Mouse (Mus musculus) midbrain, embryonic 11.5 days (tissue): Measurements from ENCODE around the gene Zfp746. TPM values are rescaled to one million over a fixed set of nuclear protein-coding genes. Genes with fewer than 3 reads are reported as not detected.
"Not testable (repeated sequence)": the region's sequence is repeated elsewhere in the genome, so short reads cannot be mapped to it uniquely, and the experiment has no call there.

ENCODE experiments used
- ATAC-seq: fragments of 200-750 bp; cut with Nextera tagmentation; 2 replicates; pipeline ENCODE4 v1.8.0; 2017; ENCODE audit warnings: moderate TSS enrichment, moderate library complexity; ENCODE audit not compliant: low FRiP score
- DNase-seq: peaks from one replicate; pipeline ENCODE4 v3.0.0; 2015; ENCODE audit warnings: low spot score; ENCODE audit errors: missing footprints
- H3K27ac ChIP-seq: fragments of 300-500 bp; sonication (generic); 2 replicates; pipeline ENCODE4 v1.5.1; 2014; ENCODE audit warnings: low read depth, low read length
- H3K27me3 ChIP-seq: fragments of 300-500 bp; sonication (generic); 2 replicates; pipeline ENCODE4 v1.6.1; 2014; ENCODE audit warnings: mild to moderate bottlenecking, low read length, moderate library complexity, mixed read lengths; ENCODE audit not compliant: control insufficient read depth, insufficient read depth
- H3K36me3 ChIP-seq: fragments of 300-500 bp; sonication (generic); 2 replicates; pipeline ENCODE4 v1.6.1; 2014; ENCODE audit warnings: mild to moderate bottlenecking, low read length, moderate library complexity, mixed read lengths; ENCODE audit not compliant: control insufficient read depth, insufficient read depth
- H3K4me1 ChIP-seq: fragments of 300-500 bp; sonication (generic); 2 replicates; pipeline ENCODE4 v1.6.1; 2014; ENCODE audit warnings: low read length; ENCODE audit not compliant: control insufficient read depth, insufficient read depth
- H3K4me2 ChIP-seq: fragments of 300-500 bp; sonication (generic); 2 replicates; pipeline ENCODE4 v1.6.1; 2014; ENCODE audit warnings: mild to moderate bottlenecking, moderate library complexity
- H3K4me3 ChIP-seq: fragments of 300-500 bp; sonication (generic); 2 replicates; pipeline ENCODE4 v1.5.1; 2014; ENCODE audit warnings: low read depth, low read length
- H3K9ac ChIP-seq: fragments of 300-500 bp; sonication (generic); 2 replicates; pipeline ENCODE4 v1.6.1; 2014; ENCODE audit warnings: low read length
- H3K9me3 ChIP-seq: fragments of 300-500 bp; sonication (generic); 2 replicates; pipeline ENCODE4 v1.6.1; 2016; ENCODE audit warnings: low read length; ENCODE audit not compliant: control insufficient read depth
- WGBS: fragments of 180-500 bp; shearing (Covaris S2); extraction: QIAGEN DNeasy Blood & Tissue Kit; methylation state at CpG from one replicate; pipeline ENCODE4 v1.1.7; 2014; 5-methylcytosine and 5-hydroxymethylcytosine counted together
- polyA plus RNA-seq: library from polyadenylated mRNA; unstranded; fragments of >200 nt; fragmentation: Nextera tagmentation; extraction: Ambion mirVana; gene quantifications from 2 replicates; pipeline ENCODE4 v1.2.1, GENCODE M21; 2014

Gene Zfp746
- 20.0 and 21.1 TPM in 2 replicates for polyA plus RNA-seq

DNA sequence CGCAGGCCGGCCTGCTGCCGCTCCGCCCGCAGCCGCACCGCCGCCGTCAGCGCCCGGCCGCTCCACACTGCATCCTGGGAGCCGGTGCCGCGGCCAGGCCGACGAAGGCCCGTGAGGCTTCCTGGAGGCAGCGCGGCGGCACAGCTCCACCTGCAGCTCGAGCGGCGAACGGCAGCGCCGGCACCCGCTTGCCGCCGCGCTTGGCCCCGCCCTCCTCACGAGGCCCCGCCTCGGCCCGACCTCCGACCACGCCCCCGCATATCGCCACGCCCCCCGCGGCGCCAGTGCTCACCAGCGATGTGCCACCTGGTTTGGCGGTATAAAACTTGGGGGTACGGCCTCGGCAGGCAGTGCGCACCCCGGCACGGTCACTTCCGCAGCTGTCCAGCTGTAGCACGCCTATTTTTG is at the start of gene Zfp746:
Zfp746 (minus strand) TSS at position 123 of the 408 bp plus-strand sequence.
- under 1% methylated on average over 42 of the region's 53 CpGs for WGBS

DNA sequence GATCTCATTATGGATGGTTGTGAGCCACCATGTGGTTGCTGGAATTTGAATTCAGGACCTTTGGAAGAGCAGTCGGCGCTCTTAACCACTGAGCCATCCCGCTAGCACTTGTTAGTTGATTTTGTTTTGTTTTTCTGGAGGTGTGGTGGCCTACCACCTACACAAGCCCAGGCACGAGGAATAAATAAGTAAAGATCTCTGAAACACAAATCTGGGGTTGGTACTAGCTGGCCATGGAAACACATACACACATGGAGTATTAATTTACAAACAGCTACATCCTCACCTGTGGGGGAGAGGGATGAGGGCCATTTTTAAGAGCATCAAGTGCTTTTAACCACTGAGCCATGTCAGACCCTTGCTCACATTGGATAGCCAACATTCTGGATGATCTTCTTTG is 34.7 kb upstream of the Zfp746 start:
- ATAC-seq, result peak; percentile 61; the same call in 1 of the 2 replicates

More for the DNA sequence above, at the start of gene Zfp746:
- DNase-seq, result peak; percentile 99
- ATAC-seq, result peak; percentile 94
- H3K4me3 ChIP-seq, result peak within 1 kb of the TSS; percentile 90
- no peaks in the 10 kb centered on the region for H3K27me3 ChIP-seq
- peak within 1 kb of the TSS; percentile 52 for H3K4me2 ChIP-seq
- peak within 1 kb of the TSS; percentile 74 for H3K27ac ChIP-seq
- H3K4me1 ChIP-seq, result peaks cover 9% of the 10 kb centered on the region
- no peaks in the 10 kb centered on the region for H3K9me3 ChIP-seq
- peak within 1 kb of the TSS; percentile 98 for H3K9ac ChIP-seq
- H3K36me3 ChIP-seq, result peaks cover 14% of the 10 kb centered on the region

GRCm38 (mm10) chr6:48116036-48116435 is 29.6 kb upstream of the Zfp746 start:
- no peak for ATAC-seq
- Histone ChIP-seq H3K4me1 (no peaks in the 10 kb centered on the region), H3K4me3 (no peak overlapping the region), H3K9me3 (no peaks in the 10 kb centered on the region), H3K27ac (no peak overlapping the region), H3K9ac (no peak overlapping the region), H3K36me3 (no peaks in the 10 kb centered on the region), H3K27me3 (no peaks in the 10 kb centered on the region), H3K4me2 (no peak overlapping the region)
- no peak for DNase-seq
- WGBS, result 83% methylated on average over 3 of the region's 3 CpGs

More for the DNA sequence above, 34.7 kb upstream of the Zfp746 start:
- H3K4me2 ChIP-seq, H3K27ac ChIP-seq, H3K27me3 ChIP-seq, H3K4me3 ChIP-seq, H3K9ac ChIP-seq, H3K4me1 ChIP-seq, H3K36me3 ChIP-seq, H3K9me3 ChIP-seq: not testable (repeated sequence)
- peak; percentile 93 for DNase-seq
- 78% methylated on average over 4 of the region's 4 CpGs for WGBS

DNA sequence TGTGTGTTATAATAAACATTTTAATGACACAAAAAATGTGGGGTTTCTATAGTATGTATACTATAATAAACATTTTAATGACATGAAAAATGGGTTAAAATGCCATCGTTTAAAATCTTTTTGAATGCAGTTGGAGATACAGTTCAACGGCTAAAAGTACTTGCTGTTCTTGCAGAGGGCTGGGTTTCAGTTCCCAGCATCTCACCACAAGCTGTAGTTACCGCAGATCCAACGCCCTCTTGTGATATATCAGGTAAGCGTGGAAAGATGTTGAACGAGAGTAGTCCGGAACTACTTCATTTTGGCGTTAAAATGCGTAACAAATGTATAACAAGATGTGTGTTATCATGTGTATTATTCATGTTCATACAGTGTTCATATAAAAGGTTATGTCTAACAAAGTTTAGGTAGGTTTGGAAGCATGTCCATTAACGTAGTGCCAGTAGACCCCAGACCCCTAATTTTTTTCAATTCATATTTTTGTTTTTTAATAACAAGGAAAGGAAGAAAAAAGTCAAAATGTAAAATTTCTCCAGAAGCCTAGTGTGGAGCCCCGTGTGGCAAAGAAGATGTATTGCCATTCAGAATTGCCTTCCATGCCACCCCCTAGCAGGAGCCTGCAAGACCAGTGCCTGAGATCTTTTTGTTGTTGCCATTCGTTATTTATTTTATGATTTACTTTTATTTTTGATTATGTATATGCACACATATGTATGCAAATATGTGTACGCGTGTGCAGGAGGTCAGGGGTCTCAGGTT is 743 bp upstream of the Zfp746 start:
- Histone ChIP-seq H3K9me3 (no peaks in the 10 kb centered on the region), H3K27me3 (no peaks in the 10 kb centered on the region), H3K36me3 (peaks cover 11% of the 10 kb centered on the region), H3K27ac (no peak overlapping the region), H3K4me1 (peaks cover 9% of the 10 kb centered on the region), H3K4me3 (no peak overlapping the region), H3K4me2 (peak overlapping the region; percentile 52; the same call in 1 of the 2 replicates), H3K9ac (no peak overlapping the region)
- DNase-seq, result peak; percentile 86
- peak; percentile 1; the same call in 1 of the 2 replicates for ATAC-seq
- 40% methylated on average over 14 of the region's 14 CpGs for WGBS

GRCm38 (mm10) chr6:48085521-48086404 is 630 bp downstream of the Zfp746 start:
- peaks cover 14% of the 10 kb centered on the region for H3K36me3 ChIP-seq
- no peaks in the 10 kb centered on the region for H3K27me3 ChIP-seq
- peak overlapping the region; percentile 52 for H3K4me2 ChIP-seq
- peak overlapping the region; percentile 90 for H3K4me3 ChIP-seq
- DNase-seq (peak; percentile 94), ATAC-seq (peak; percentile 91)
- peak overlapping the region; percentile 98 for H3K9ac ChIP-seq
- peaks cover 9% of the 10 kb centered on the region for H3K4me1 ChIP-seq
- H3K27ac ChIP-seq, result peak overlapping the region; percentile 74
- 3% methylated on average over 71 of the region's 72 CpGs for WGBS
- H3K9me3 ChIP-seq, result no peaks in the 10 kb centered on the region

DNA sequence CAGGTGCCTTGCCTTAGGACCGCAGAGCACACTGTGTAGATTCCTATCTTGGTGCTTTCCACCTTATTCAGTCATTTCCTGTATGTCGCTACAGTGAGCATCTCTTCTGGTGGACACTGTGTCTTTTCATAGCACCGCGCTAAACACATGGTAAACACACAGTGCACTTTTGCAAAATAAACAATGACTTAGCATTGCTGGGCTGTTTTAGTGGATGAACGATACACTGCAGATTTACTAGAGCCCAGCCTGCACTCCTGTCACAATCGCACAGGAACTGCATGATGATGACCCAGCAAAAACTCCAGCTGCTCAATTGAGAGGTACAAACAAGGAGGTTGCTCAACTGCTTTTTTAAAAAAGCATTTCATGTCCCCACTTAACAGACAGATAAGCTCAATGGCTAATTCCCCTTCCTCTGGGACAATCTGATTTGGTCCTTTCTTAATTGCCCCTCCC is 2.6 kb downstream of the Zfp746 start:
- no peak overlapping the region for H3K9ac ChIP-seq
- DNase-seq (no peak), ATAC-seq (no peak)
- 94% methylated on average over 6 of the region's 6 CpGs for WGBS
- H3K27me3 ChIP-seq, result no peaks in the 10 kb centered on the region
- H3K36me3 ChIP-seq, result peaks cover 16% of the 10 kb centered on the region
- H3K4me1 ChIP-seq, result peaks cover 9% of the 10 kb centered on the region
- no peaks in the 10 kb centered on the region for H3K9me3 ChIP-seq
- H3K4me3 ChIP-seq, result no peak overlapping the region
- no peak overlapping the region for H3K4me2 ChIP-seq
- H3K27ac ChIP-seq, result no peak overlapping the region

DNA sequence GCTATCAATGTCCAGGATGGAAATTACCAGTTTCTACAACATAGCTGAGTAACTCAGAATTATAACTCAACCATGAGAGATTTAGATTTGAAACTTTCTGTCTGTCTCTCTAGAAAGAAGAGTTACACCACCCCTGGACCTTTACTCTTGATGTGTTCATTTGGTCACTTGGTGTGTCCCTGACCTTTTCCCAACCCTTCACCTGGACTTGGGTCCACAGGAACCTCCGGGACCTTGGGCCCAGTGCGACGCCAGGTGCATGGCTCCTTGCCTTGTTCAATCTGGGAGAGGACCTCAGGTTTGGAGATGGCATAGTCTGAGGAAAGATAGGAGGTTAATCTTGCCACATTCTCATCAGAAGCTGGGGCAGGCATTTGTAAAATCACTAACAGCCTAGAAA is 4.4 kb downstream of the Zfp746 start:
- 97% methylated on average over 3 of the region's 3 CpGs for WGBS
- Histone ChIP-seq H3K9ac (no peak overlapping the region), H3K4me1 (peaks cover 9% of the 10 kb centered on the region), H3K27ac (no peak overlapping the region), H3K36me3 (peaks cover 24% of the 10 kb centered on the region), H3K9me3 (no peaks in the 10 kb centered on the region), H3K27me3 (no peaks in the 10 kb centered on the region), H3K4me2 (no peak overlapping the region), H3K4me3 (no peak overlapping the region)
- ATAC-seq (no peak), DNase-seq (peak; percentile 67)

DNA sequence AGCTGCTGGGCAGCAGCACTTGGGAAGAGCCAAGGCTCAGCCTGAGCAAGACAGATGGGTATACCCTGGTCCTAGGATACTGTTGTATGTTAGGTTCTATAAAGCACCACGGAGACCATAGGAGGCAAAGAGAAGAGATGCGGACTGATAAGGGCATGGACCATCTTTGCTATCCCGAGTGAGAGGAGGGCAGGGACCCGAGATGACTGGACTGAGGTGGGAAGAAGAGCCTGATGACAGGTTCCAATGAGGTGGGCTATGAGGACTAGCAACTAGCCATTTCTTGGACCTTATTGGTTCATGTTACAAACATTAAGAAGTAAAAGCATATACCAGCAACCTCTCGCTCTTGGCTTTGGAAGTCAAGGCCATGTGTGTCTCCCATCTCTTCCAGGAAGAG is 5.4 kb downstream of the Zfp746 start:
- WGBS, result 94% methylated on average over 5 of the region's 5 CpGs
- no peak overlapping the region for H3K4me3 ChIP-seq
- no peak overlapping the region for H3K27ac ChIP-seq
- no peak overlapping the region for H3K4me2 ChIP-seq
- H3K27me3 ChIP-seq, result no peaks in the 10 kb centered on the region
- H3K9me3 ChIP-seq, result no peaks in the 10 kb centered on the region
- ATAC-seq (no peak), DNase-seq (no peak)
- peaks cover 9% of the 10 kb centered on the region for H3K4me1 ChIP-seq
- peaks cover 24% of the 10 kb centered on the region for H3K36me3 ChIP-seq
- no peak overlapping the region for H3K9ac ChIP-seq

GRCm38 (mm10) chr6:48073316-48073715 is 13.1 kb downstream of the Zfp746 start:
- H3K27ac ChIP-seq, result no peak overlapping the region
- peaks cover 8% of the 10 kb centered on the region; the same call in 1 of the 2 replicates for H3K36me3 ChIP-seq
- H3K4me3 ChIP-seq, result no peak overlapping the region
- no peaks in the 10 kb centered on the region for H3K9me3 ChIP-seq
- H3K4me2 ChIP-seq, result no peak overlapping the region
- WGBS, result 83% methylated on average over 5 of the region's 5 CpGs
- ATAC-seq (no peak), DNase-seq (no peak)
- no peak overlapping the region for H3K9ac ChIP-seq
- no peaks in the 10 kb centered on the region for H3K27me3 ChIP-seq
- H3K4me1 ChIP-seq, result no peaks in the 10 kb centered on the region
